Mouse (Mus musculus) heart, embryonic 14.5 days (tissue): ENCODE data around the gene Zfp644. TPM values are rescaled to one million over a fixed set of nuclear protein-coding genes. Genes with fewer than 3 reads are reported as not detected.

ENCODE experiments used
- ATAC-seq: fragments of 200-750 bp; cut with Nextera tagmentation; 2 replicates; pipeline ENCODE4 v1.8.0; 2017; ENCODE audit warnings: low read depth, moderate TSS enrichment; ENCODE audit not compliant: insufficient number of reproducible peaks, insufficient read depth, low FRiP score
- H3K27ac ChIP-seq, 2 experiments: fragments of 200-500 bp in 1 of 2; fragments of 300-500 bp in 1 of 2; sonication (generic) in 1 of 2; replicated peaks in 1 of 2; 2 replicates each; pipeline ENCODE4 v1.5.1; 2012 to 2014; ENCODE audit warnings: low read depth in 2 of 2, low read length in 2 of 2, control low read depth in 1 of 2, mild to moderate bottlenecking in 1 of 2, mixed read lengths in 1 of 2; ENCODE audit not compliant: control insufficient read depth in 1 of 2, insufficient read depth in 1 of 2
- H3K27me3 ChIP-seq: fragments of 300-500 bp; sonication (generic); 2 replicates; pipeline ENCODE4 v1.6.1; 2014; ENCODE audit warnings: mild to moderate bottlenecking, low read length, control low read depth; ENCODE audit not compliant: control insufficient read depth, insufficient read depth
- H3K36me3 ChIP-seq: fragments of 300-500 bp; sonication (generic); 2 replicates; pipeline ENCODE4 v1.6.1; 2014; ENCODE audit warnings: mild to moderate bottlenecking, control low read depth, low read length, mixed read lengths; ENCODE audit not compliant: control insufficient read depth, insufficient read depth
- H3K4me1 ChIP-seq, 2 experiments: fragments of 200-500 bp in 1 of 2; fragments of 300-500 bp in 1 of 2; sonication (generic) in 1 of 2; 2 replicates each; pipeline ENCODE4 v1.6.1; 2012 to 2014; ENCODE audit warnings: low read length in 2 of 2, control low read depth in 1 of 2, mixed read lengths in 1 of 2; ENCODE audit not compliant: control insufficient read depth in 2 of 2, insufficient read depth in 2 of 2
- H3K4me2 ChIP-seq: fragments of 300-500 bp; sonication (generic); 2 replicates; pipeline ENCODE4 v1.6.1; 2014; ENCODE audit warnings: mild to moderate bottlenecking, low read length
- H3K4me3 ChIP-seq, 2 experiments: fragments of 200-500 bp in 1 of 2; fragments of 300-500 bp in 1 of 2; sonication (generic) in 1 of 2; 2 replicates each; pipeline ENCODE4 v1.5.1; 2012 to 2014; ENCODE audit warnings: low read length in 2 of 2, mild to moderate bottlenecking in 2 of 2, control low read depth in 1 of 2, low read depth in 1 of 2, moderate library complexity in 1 of 2; ENCODE audit not compliant: control insufficient read depth in 1 of 2, insufficient read depth in 1 of 2
- H3K9ac ChIP-seq: fragments of 300-500 bp; sonication (generic); 2 replicates; pipeline ENCODE4 v1.6.1; 2014; ENCODE audit warnings: mild to moderate bottlenecking, low read length
- H3K9me3 ChIP-seq: fragments of 300-500 bp; sonication (generic); 2 replicates; pipeline ENCODE4 v1.6.1; 2016; ENCODE audit warnings: low read length, control low read depth; ENCODE audit not compliant: control insufficient read depth
- WGBS: fragments of 180-500 bp; shearing (Covaris S2); extraction: QIAGEN DNeasy Blood & Tissue Kit; methylation state at CpG from one replicate; pipeline ENCODE4 v1.1.7; 2014; 5-methylcytosine and 5-hydroxymethylcytosine counted together
- polyA plus RNA-seq: library from polyadenylated mRNA; unstranded; fragments of >200 nt; fragmentation: Nextera tagmentation; extraction: Ambion mirVana; gene quantifications from 2 replicates; pipeline ENCODE4 v1.2.1, GENCODE M21; 2014

Gene Zfp644
- polyA plus RNA-seq, 1 experiment from 2014 or later = 74.3 TPM

DNA sequence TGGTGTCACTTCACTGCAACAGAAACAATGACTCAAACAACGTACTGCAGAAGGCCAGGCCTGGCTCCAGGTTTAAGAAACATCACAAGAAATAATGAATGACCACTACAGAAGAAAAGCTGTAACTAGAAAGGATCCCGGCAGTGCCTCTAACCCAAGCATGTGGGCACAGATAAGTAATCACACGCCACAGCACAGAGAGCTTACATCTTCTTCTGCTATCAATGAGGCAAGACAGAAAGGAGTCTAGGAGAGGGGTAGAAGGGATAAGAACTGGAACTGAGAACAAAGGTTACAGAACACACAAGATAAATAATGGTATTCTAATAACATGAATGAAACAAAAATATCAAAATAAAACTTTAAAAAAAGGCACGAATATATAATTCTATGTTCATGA lies 32.2 kb downstream of the Zfp644 start:
- ATAC-seq = no peak
- H3K4me2 ChIP-seq = no peak overlapping the region
- peaks cover 21% of the 10 kb centered on the region for H3K36me3 ChIP-seq
- H3K27me3 ChIP-seq = no peaks in the 10 kb centered on the region
- no peak overlapping the region for H3K9ac ChIP-seq
- no peak overlapping the region for H3K4me3 ChIP-seq
- H3K4me1 ChIP-seq = no peaks in the 10 kb centered on the region
- no peak overlapping the region for H3K27ac ChIP-seq
- 59% methylated on average over 4 of the region's 4 CpGs for WGBS
- no peaks in the 10 kb centered on the region for H3K9me3 ChIP-seq

DNA sequence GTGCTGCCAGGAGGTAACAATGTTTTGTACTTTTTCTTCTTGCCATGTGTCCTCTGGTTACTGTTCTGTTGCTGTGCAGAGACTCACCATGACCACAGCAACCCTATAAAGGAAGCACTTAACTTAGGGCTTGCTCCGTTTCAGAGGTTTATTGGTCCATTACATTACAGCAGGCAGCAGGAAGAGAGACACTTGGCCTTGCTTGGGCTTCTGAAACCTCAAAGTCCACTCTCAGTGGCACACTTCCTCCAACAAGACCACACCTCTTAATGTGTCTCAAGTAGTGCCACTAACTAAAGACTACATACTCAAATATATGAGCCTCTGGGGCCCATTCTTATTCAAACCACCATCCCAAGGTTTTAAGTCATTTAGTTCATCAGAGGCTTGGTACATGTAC lies 36.2 kb downstream of the Zfp644 start:
- Histone ChIP-seq H3K9me3 (no peaks in the 10 kb centered on the region), H3K27me3 (no peaks in the 10 kb centered on the region), H3K36me3 (peaks cover 33% of the 10 kb centered on the region), H3K4me3 (no peak overlapping the region), H3K27ac (no peak overlapping the region), H3K9ac (no peak overlapping the region), H3K4me2 (no peak overlapping the region), H3K4me1 (no peaks in the 10 kb centered on the region; a peak in 1 of 4 replicates)
- WGBS = 47% methylated on average over 1 of the region's 1 CpGs
- ATAC-seq = no peak

DNA sequence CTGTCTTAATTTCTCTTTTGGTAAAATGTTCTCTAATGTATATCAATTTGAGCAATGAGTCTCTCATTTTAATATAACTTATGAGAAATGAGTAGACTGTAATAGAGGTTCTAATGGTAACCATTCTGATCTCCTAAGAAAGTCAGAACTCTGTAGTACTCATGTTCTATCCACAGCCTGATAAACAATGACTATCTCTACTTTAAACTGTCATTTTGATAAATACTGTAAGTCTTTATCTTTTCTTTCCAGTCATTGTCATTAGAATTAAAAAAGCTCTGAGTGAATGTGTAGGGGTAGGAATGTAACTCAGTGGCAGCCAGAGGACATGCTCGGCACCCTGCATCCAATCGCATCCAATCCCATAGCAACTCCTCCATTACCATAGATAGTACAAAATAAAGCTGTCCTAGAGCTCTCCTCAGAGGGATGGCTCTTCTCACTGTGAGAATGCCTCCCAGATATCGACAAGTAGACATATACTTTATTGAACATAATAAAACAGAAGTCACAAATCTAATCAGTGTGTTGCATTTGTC lies 44.2 kb downstream of the Zfp644 start:
- no peak for ATAC-seq
- Histone ChIP-seq H3K4me1 (no peaks in the 10 kb centered on the region), H3K36me3 (peaks cover 30% of the 10 kb centered on the region), H3K4me2 (no peak overlapping the region), H3K4me3 (no peak overlapping the region), H3K9me3 (no peaks in the 10 kb centered on the region), H3K9ac (no peak overlapping the region), H3K27me3 (no peaks in the 10 kb centered on the region), H3K27ac (no peak overlapping the region)
- 76% methylated on average over 3 of the region's 3 CpGs for WGBS

DNA sequence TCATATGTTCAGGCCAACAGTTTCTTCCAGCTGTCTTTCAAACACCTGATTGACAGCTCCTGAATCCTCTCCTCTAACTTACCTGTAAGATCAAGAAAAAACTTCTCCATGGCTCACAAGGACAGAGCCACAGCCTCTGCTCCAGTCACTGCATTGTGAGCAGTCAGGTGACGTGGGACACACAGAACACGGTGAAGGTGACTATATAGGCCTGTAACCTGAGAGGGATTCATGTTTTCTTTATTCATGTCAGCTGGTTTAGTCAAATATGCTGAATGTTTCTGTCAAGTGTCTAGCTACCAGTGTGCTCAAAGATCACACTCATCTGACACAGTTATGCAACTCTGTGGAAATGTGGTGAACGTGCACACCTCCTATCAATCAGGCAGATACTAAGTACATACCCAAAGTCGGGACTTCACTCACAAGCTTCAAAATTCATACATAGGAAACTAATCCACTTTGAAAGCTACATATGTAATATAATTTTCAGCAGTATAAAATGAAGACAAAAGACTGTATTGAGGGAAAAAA lies 44.8 kb downstream of the Zfp644 start:
- ATAC-seq = no peak
- peaks cover 30% of the 10 kb centered on the region for H3K36me3 ChIP-seq
- H3K27me3 ChIP-seq = no peaks in the 10 kb centered on the region
- no peak overlapping the region for H3K27ac ChIP-seq
- H3K4me3 ChIP-seq = no peak overlapping the region
- no peak overlapping the region for H3K9ac ChIP-seq
- 85% methylated on average over 4 of the region's 4 CpGs for WGBS
- no peak overlapping the region for H3K4me2 ChIP-seq
- H3K9me3 ChIP-seq = no peaks in the 10 kb centered on the region
- no peaks in the 10 kb centered on the region for H3K4me1 ChIP-seq

DNA sequence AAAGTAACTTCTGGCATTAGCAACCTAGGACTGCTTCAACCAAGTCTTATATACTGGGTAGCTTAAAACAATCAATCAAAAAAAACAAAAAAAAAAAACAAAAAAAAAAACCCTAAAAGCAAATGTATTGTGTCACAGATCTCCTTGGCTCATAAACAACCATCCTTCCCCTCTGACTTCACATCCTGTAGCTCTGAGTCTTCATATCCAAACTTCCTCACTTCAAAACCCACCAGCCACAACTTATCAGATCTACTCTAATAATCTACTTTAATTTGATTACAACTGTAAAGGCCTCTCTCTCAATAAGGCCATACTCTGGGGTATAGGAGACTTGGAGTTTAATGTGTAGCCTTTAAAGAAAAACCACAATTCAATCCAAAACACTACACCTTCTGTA lies 47.1 kb downstream of the Zfp644 start:
- Histone ChIP-seq H3K4me3 (no peak overlapping the region), H3K36me3 (peaks cover 18% of the 10 kb centered on the region), H3K4me1 (no peaks in the 10 kb centered on the region), H3K9me3 (no peaks in the 10 kb centered on the region), H3K9ac (no peak overlapping the region), H3K27ac (no peak overlapping the region), H3K27me3 (no peaks in the 10 kb centered on the region), H3K4me2 (no peak overlapping the region)
- ATAC-seq = no peak

DNA sequence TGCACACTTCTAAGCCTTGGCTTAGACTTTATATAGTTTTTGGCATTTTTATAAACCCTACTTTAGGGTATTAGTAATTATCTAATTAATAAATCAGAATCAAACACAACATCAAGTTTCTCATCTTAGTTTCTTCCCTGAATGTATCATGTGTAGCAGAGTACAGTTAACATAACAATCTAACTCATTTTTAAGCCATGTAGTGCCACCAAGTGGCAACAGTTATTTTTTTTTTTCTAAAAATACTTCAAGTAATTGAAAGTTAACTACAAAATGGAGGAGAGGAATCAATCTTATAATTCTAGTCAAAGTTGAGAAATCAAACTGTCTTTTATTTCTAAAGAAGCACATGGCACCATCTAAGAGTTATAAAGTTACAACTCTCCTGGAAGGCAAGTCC lies 47.6 kb downstream of the Zfp644 start:
- Histone ChIP-seq H3K4me3 (no peak overlapping the region), H3K27ac (no peak overlapping the region), H3K4me2 (no peak overlapping the region), H3K27me3 (no peaks in the 10 kb centered on the region), H3K9me3 (no peaks in the 10 kb centered on the region), H3K9ac (no peak overlapping the region), H3K4me1 (no peaks in the 10 kb centered on the region), H3K36me3 (peaks cover 14% of the 10 kb centered on the region)
- ATAC-seq = no peak

DNA sequence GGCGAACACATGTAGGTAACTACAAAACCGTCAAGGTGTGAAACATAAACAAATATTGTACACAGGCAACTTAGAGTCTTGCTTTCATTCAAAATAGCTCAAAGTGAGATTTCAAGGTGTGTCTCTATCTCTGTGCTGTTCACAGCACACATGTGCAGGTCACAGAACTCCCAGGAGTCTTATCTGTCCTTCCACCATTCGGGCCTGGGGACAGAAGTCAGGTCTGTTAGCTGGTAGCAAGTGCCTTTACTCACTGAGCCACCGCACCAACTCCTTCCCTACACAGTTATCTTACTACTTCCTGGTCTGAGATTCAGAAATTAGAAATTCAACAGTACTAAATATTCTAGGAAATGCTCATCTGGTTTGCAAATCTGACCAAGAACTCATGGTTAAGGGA lies 53.7 kb downstream of the Zfp644 start:
- Histone ChIP-seq H3K4me2 (no peak overlapping the region), H3K9ac (no peak overlapping the region), H3K36me3 (peaks cover 9% of the 10 kb centered on the region; the same call in 1 of the 2 replicates), H3K4me3 (no peak overlapping the region), H3K27me3 (no peaks in the 10 kb centered on the region), H3K27ac (no peak overlapping the region), H3K9me3 (no peaks in the 10 kb centered on the region), H3K4me1 (peaks cover 3 to 6% of the 10 kb centered on the region in 2 experiments; a peak in 1 of 4 replicates)
- no peak for ATAC-seq
- WGBS = 84% methylated on average over 4 of the region's 4 CpGs

DNA sequence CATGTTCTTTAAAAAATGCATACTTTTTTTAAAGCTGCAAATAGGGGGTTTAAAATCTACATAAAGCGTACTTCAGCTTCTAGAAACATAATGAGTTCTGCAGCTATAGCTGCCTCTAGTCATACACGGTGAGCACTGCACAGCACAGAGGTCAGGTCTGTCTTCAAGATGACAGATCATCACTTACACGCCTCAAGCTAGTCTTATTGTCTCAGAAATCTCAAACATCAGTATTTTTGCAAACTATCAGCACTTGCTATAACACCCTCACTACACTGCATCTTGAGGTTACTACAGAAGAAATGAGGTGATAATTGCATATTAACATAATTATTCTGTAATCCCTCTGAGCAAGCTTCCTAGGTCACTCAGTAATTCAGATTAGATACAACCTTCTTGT lies 55.2 kb downstream of the Zfp644 start:
- Histone ChIP-seq H3K9ac (no peak overlapping the region), H3K27ac (no peak overlapping the region), H3K9me3 (no peaks in the 10 kb centered on the region), H3K36me3 (peaks cover 24% of the 10 kb centered on the region), H3K4me1 (peaks cover 3 to 6% of the 10 kb centered on the region in 2 experiments; a peak in 1 of 4 replicates), H3K27me3 (no peaks in the 10 kb centered on the region), H3K4me3 (no peak overlapping the region), H3K4me2 (no peak overlapping the region)
- WGBS = 84% methylated on average over 3 of the region's 3 CpGs
- ATAC-seq = no peak
